Mouse (Mus musculus) retina, postnatal 7 days (tissue): Measurements from ENCODE around the gene Sstr5.

Source experiments
- DNase-seq: peaks from one replicate; pipeline ENCODE4 v3.0.0-alpha.2; 2012; ENCODE audit warnings: low read depth, low spot score

Sstr5 gene

GRCm38 (mm10) chr17:25497013-25497412 is at the start of gene Sstr5:
Gene Sstr5, minus strand, starts transcription at chr17:25497288.
- DNase-seq: no peak

GRCm38 (mm10) chr17:25541768-25542167 is 44.7 kb upstream of the Sstr5 start:
- no peak for DNase-seq

- no peak for DNase-seq
Observed at GRCm38 (mm10) chr17:25540731-25541130, 43.6 kb upstream of the Sstr5 start.

GRCm38 (mm10) chr17:25538945-25539875 is 42.1 kb upstream of the Sstr5 start:
- DNase-seq: no peak

GRCm38 (mm10) chr17:25530357-25531022 is 33.4 kb upstream of the Sstr5 start:
- no peak for DNase-seq

- no peak for DNase-seq
Observed at GRCm38 (mm10) chr17:25522080-25522479, 25.0 kb upstream of the Sstr5 start.

- no peak for DNase-seq
Observed at GRCm38 (mm10) chr17:25520492-25520891, 23.4 kb upstream of the Sstr5 start.

- DNase-seq: no peak
Observed at GRCm38 (mm10) chr17:25519511-25519910, 22.4 kb upstream of the Sstr5 start.

GRCm38 (mm10) chr17:25518144-25518543 is 21.1 kb upstream of the Sstr5 start:
- no peak for DNase-seq

- DNase-seq: no peak
Observed at GRCm38 (mm10) chr17:25516315-25516714, 19.2 kb upstream of the Sstr5 start.

- DNase-seq: no peak
Observed at GRCm38 (mm10) chr17:25514055-25514454, 17.0 kb upstream of the Sstr5 start.

- DNase-seq: no peak
Observed at GRCm38 (mm10) chr17:25511876-25512275, 14.8 kb upstream of the Sstr5 start.

GRCm38 (mm10) chr17:25510074-25510830 is 13.2 kb upstream of the Sstr5 start:
- DNase-seq: no peak

GRCm38 (mm10) chr17:25508860-25509577 is 11.9 kb upstream of the Sstr5 start:
- DNase-seq: peak; percentile 33

GRCm38 (mm10) chr17:25507799-25508198 is 10.7 kb upstream of the Sstr5 start:
- DNase-seq: peak; percentile 70

- DNase-seq: no peak
Observed at GRCm38 (mm10) chr17:25502599-25502998, 5.5 kb upstream of the Sstr5 start.

- no peak for DNase-seq
Observed at GRCm38 (mm10) chr17:25482092-25482491, 15.0 kb downstream of the Sstr5 start.

- no peak for DNase-seq
Observed at GRCm38 (mm10) chr17:25480820-25481219, 16.3 kb downstream of the Sstr5 start.

GRCm38 (mm10) chr17:25480152-25480551 is 16.9 kb downstream of the Sstr5 start:
- DNase-seq: no peak

- DNase-seq: peak; percentile 49
Observed at GRCm38 (mm10) chr17:25475946-25476744, 20.9 kb downstream of the Sstr5 start.
